Mouse (Mus musculus) left cerebral cortex, postnatal 36 days (tissue): ENCODE measurements around the gene Ikzf1. TPM values are rescaled to one million over a fixed set of nuclear protein-coding genes. Genes with fewer than 3 reads are reported as not detected.
A peak's percentile ranks its signal among the peaks of the same experiment; 100 is the strongest.

Source experiments
- DNase-seq, 2 experiments: peaks; one replicate each; pipeline ENCODE4 v3.0.0; 2021 to 2022; ENCODE audit warnings: low spot score in 2 of 2, mixed read lengths in 1 of 2
- intact Hi-C: fragments of 180-260 bp; cut with DNase I; formaldehyde crosslinking; loops from one replicate; pipeline ENCODE4 v1.15.1; 2025
- total RNA-seq, 2 experiments: library from RNA; stranded (reverse); gene quantifications; 2 replicates each; pipeline ENCODE4 v1.2.3; 2021

Gene Ikzf1
- total RNA-seq, 2 experiments from 2014 or later = 2.7 to 3.7 TPM

DNA sequence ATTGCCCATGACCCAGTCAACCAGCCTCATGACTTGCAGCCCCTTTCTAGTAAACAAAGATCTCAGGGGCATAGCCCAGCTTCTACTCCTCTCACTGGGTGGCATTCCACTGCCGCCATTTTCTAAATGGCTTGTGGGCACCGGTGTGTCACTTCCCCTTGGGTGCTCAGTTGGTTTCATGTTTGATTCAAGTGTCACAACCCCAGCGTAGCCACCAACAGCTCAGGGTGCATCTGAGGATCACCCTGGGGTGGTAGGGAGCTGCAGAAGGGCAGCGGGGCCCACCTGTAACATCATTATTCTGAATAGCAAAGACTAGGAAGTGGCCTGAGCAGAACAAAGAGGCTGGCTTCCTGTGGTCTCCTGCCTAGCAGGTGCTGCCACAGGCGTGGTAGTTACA lies 66.3 kb downstream of the Ikzf1 start:
- intact Hi-C loops = no loop called here
- DNase-seq = no peak

DNA sequence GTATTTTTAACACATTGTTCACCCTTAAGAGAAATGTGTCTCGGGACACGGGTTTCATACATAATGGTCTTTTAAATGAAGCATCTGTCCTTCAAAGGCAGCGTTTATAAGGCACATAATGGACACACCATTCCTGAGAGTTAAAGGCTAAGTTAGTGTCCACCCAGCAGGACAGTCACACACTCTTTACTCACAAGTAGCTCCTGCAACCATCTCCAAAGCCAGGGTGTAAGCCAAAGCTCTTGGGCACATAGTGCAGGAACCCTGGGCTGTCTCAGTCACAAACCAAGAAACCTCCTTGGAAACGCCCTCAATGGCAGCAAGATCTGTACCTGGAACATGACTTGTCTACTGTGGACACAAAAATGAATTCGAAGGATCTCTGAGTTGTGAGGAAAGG lies 68.1 kb downstream of the Ikzf1 start:
- intact Hi-C loops = no loop called here
- no peak for DNase-seq

DNA sequence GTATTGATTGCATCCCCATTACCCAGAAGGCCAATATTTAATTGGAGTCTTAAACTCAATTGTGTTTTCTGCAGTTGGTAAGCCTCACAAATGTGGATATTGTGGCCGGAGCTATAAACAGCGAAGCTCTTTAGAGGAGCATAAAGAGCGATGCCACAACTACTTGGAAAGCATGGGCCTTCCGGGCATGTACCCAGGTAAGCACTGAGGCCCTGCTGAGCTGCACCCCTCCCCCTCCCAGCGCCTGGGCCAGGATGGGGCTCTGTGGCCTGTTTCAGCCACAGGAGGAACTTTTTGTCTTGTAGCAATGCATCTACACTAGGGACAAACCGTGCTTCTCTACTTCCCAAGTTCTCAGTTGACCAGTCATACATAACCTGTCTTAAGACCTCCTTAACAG lies 73.3 kb downstream of the Ikzf1 start:
- intact Hi-C loops = no loop called here
- DNase-seq = no peak

DNA sequence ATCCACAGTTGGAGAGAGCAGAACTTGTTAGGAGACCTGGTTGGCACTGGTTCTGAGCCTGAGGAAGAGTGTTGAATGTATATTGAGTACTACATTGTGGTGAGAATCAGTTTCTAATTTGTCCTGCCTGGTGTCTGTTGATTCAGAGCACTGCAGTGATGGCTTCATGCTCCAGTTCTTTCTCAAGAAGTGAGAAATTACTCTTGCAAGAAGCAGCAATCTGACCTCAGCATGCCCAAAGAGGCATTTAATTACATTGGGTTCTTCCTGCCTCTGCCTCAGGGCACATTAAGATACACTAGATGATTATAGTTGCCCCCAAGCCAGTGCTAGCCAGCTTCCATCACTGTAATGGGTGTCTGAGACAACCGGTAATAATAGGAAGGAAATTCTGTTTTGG lies 74.1 kb downstream of the Ikzf1 start:
- no peak for DNase-seq
- intact Hi-C loops = no loop called here

DNA sequence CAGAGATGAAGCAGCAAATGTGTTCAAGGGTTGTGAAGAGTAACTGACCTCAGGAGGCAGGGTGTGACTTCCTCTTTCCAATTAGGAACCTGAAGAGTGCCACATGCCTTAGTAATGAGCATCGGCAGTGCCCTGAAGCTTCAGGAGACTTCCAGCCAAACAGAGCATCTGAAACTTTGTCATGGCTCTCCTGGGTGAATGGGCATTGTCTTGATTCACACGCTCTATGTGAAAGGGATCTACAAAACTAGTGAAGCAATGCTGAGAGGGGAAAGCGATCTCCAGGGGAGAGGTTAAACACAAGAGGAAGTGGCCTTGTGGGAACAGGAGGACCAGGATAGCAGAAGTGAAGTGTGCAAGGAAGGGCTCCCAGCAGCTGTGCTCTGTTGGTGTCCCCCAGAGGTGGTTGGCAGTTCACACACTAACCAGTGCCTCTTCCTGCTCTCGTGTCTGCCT lies 78.4 kb downstream of the Ikzf1 start:
- DNase-seq = no peak
- intact Hi-C loops = no loop called here

DNA sequence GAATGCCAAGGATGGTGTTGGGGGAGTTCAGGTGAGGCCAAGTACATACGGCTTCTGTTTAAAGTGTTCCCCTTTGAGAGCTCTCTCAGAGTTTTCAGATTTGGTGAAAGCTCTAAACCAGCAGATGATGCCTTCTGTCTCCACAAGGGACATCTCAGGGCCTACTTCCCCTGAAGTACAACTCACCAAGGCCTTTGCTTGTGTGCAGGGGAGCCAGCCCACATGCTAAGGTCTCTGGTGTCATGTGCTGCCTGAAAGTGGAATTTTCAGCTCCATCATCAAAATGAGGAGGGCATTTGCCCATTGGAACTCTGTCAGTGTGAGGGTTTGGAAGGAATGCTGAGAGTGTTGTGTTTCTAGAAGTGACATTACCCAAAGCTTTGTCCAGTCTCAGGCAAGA lies 80.6 kb downstream of the Ikzf1 start:
- intact Hi-C loops = no loop called here
- DNase-seq = no peak

DNA sequence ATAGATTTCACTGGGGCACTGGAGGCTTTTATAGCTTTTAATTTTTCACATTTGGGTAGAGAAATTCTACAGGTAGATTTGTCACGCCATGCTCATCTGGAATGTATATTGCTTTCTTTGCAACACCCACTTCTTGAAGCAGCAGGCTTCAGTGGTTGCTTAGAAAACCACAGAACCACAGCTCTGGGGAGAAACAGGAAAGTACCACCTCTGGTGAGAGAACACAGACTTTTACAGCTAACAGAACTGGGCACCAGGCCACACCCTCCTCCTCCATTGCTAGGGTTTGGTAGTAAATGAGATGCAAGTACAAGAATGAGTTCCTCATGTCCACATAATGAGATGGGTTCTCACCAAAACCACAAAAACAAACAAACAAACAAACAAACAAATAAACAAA lies 81.3 kb downstream of the Ikzf1 start:
- no peak for DNase-seq
- intact Hi-C loops = no loop called here

DNA sequence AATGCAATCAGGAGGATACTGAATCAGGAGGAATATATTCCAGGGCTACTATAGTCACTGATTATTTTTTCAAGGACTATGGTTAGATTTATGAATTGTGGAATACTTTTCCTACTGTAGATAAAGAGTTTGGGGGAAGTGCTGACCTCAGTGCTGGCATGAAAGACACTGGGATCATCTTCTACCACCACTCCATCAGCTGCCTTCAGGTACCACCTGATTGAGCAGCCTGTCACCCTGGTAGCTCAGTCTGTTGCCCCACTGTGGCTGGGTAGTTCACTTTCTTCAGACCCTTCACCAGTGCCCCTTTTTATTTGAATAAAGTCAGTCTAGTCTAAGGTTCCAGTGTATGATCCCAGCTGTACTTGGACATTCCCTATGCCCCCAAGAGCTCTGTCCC lies 81.9 kb downstream of the Ikzf1 start:
- no peak for DNase-seq
- intact Hi-C loops = no loop called here

DNA sequence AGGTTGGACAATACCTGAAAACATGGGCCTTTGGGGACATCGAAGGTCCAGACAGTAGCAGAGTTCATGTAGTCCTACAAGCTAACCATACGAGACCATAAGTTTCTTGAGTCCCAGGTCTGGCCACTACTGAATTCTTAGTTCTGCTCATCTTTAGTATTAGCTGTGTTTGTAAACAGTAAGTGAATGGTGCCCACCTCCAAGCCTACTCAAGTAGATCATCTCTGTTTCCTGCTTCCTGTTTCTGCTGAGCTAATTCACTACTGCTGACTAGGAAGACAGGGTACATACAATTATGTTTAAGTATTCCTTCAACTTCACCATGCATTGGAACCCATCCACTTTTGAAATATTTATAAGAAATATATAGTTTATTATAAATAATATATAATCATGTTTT lies 83.3 kb downstream of the Ikzf1 start:
- no peak for DNase-seq
- intact Hi-C loops = no loop called here

DNA sequence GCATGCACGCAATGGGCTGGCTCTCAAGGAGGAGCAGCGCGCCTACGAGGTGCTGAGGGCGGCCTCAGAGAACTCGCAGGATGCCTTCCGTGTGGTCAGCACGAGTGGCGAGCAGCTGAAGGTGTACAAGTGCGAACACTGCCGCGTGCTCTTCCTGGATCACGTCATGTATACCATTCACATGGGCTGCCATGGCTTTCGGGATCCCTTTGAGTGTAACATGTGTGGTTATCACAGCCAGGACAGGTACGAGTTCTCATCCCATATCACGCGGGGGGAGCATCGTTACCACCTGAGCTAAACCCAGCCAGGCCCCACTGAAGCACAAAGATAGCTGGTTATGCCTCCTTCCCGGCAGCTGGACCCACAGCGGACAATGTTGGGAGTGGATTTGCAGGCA lies 84.5 kb downstream of the Ikzf1 start:
- intact Hi-C loops = no loop called here
- no peak for DNase-seq

DNA sequence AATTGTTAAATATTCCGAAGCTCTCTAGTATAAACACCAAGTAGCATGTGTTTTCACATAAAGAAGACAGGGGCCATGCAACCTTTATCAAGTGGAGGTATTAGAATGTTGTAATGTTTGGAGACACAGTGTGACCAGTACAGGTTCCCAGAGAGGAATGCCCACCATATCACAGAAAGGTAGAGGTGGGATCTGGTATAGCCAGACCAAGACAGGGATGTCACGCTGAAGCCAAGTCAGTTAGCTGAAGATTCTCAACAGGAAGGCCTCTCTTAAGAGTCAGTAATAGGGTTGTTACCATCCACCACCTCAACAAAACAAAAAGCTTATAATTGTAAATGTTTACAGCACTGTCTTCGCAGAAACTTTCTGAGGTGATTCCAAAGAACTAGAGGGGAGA lies 85.9 kb downstream of the Ikzf1 start:
- intact Hi-C loops = no loop called here
- no peak for DNase-seq

DNA sequence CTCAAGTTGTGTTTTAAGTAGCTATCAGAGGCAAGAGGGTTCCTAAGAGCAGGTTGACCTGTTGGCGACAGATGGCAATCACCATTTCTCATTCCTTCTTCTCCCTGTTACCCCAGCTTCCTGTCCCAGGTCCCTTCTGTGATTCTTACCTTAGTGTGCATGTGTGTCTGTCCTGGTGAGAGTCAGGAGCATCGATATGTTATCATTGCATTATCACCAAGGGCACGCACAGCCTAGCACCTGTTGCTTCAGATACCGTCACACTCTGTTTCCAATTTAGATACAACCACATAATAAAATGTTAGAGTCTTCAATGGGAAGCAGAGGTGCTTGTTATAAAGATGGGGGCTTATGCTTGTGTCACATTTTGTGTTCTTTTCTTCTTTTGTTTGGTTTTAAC lies 87.4 kb downstream of the Ikzf1 start:
- intact Hi-C loops = no loop called here
- no peak for DNase-seq

DNA sequence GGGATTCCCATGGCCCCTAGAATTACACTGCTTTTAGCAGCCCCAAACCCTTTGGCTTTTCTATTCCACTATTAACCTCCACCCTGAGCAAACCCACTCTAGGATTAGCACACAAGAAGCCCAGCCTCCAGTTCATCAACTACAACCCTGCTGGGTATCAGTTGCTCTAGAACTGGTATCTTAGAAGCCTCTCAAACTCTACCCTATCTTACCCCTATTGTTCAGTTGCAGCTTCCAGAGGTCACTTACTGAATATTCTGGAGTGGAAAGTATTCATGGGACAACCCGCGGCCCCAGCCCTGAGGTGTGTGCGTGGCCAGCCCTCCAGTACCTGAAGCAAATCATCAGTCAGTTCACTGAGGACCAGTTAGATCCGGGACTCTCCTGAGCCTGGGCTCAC lies 89.6 kb downstream of the Ikzf1 start:
- no peak for DNase-seq
- intact Hi-C loops = no loop called here

DNA sequence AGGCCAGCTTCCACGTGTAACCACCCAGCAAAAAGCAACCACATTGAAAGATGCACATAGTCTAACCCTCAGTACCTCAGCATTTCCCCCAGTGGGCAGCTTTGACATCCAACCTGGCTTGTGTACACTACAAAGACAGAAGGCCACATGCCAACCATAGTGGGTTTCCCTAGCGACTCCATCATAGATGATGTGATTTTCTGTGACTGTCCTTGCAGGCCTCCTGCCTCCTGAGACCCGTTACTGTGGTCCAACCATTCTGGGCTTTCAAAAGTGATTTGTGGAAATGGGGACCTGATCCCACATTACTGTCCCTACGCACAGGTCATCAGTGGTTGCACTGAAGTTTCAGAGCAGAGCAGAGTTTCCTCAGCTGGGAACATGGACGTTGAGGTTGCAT lies 90.1 kb downstream of the Ikzf1 start:
- intact Hi-C loops = no loop called here

DNA sequence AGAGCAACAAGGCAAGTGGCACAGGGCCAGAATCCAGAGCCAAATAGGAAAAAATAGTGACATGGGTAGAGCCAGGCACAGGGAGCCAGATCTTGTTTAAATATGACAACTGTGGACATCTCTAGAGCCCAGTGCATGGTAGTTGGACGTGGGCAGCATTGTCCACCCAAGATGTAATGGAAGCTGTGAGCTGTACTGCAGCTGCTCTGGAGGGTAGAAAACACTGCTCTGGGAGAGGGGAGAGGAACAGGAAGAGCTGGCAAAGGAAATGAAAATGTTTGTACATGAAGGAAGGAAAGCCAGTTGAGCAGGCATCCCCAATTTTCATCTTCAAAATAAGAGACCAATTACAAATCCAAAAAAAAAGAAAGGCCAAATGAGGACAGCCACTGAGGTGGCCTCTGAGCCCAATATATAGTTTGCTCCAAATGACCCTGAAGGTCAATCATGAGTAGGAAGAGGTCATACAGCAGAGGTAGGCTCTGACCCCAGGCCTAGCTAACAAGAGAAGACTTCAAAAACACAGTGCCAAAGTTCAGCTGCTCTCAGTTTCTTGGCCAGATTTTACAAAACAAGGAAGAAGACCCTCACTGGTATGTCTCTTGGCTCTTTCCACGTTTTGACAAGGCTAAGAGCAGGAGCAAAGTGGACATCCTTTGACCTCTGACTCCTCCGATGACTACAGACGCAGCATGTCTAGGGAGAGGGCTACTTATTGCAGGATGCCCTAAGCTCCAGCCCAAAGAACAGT lies 91.4 kb downstream of the Ikzf1 start:
- intact Hi-C loops = no loop called here
- no peak for DNase-seq

More for the DNA sequence above, 90.1 kb downstream of the Ikzf1 start:
- no peak for DNase-seq

DNA sequence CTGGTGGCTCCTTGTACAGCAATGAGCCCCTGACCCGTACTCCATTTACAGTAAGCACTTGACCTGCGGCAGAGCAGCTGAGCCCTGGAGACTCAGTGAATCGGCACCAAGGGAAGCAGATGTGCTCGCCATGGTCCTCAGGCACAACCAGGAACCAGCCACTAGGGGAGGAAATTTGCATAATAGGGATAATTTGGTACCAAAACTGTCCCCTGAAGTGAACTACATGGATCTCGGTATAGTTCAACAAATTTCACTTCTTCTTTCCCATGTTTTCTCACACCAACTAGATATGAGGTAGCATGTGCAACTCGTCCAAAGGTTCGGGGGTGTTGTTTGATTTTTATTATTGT lies 92.0 kb downstream of the Ikzf1 start:
- no peak for DNase-seq
- intact Hi-C loops = no loop called here

DNA sequence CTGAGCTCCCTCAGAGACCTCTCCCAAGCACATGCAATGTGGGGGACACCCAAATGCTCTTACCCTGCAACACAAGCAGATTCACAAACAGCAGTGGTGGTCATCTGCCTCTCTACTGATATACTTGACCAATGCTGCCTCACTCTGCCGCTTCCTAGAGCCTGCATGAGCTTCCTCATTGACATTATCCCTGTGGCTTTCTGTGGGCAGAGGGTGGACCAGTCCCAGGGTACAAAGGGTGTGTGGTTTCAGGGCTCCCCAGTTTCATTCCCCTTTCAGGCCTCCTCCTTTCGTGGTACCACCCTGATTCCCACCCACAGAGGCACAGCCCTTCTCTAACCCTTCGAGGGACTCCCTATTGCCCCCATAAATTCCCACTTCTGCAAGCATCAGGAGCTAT lies 92.4 kb downstream of the Ikzf1 start:
- intact Hi-C loops = no loop called here
- no peak for DNase-seq

DNA sequence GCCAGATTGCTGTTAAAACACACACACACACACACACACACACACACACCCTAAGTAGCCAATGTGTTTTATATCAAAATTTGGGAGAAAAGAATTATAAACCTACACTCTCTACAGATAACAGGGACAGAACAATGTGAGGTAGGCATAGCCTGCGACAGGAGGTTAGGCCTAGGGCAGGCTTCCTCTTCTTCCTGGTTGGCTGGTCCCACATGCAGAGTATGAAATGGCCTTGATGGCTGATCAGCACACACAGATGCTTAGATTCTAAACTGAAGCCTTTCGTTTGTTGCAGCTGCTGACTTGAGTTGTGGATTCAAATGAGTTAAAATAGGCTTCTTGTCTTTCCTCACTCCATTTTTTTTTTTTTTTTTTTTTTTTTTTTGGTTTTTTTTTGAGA lies 93.0 kb downstream of the Ikzf1 start:
- DNase-seq = no peak
- intact Hi-C loops = no loop called here

DNA sequence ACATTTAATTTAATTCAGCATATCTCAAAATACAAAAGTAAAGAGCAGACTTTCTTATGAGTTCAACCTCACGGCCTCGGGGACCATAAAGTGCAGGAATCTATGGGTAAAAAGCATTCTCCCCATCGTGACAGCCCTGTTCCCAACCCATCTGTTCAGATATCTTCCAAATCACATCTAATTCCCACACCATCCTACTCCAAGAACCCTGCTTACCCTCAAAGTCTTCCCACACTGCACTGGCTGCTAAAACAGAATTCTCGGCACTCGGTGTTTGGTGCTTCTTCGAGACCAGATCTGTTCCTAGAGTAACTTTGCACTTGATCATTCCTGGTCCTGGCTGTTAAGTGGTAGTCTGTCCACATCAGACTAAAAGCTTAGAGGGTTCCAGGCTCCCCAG lies 93.5 kb downstream of the Ikzf1 start:
- intact Hi-C loops = no loop called here

DNA sequence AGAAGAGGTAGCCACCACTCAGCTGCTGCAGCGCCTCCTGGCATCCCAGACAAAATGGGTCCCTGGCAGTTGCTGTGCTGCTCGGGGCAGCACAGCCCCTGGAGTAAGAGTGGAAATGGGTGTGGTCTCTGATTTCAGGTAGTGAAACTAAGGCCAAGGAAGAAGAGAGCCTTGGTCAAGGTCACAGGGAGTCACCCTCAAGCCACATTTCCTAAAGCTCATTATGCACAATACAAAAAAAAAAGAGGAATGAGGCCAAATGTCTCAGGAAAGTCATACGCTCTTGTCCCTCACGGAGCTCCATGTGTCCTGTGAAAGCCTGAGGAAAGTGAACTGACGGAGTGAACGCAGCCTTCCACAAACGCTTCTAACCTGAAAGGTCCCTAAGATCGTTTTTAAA lies 96.9 kb downstream of the Ikzf1 start:
- intact Hi-C loops = no loop called here
- no peak for DNase-seq

More for the DNA sequence above, 93.5 kb downstream of the Ikzf1 start:
- peak in 1 of 2 experiments; percentile 13 for DNase-seq

DNA sequence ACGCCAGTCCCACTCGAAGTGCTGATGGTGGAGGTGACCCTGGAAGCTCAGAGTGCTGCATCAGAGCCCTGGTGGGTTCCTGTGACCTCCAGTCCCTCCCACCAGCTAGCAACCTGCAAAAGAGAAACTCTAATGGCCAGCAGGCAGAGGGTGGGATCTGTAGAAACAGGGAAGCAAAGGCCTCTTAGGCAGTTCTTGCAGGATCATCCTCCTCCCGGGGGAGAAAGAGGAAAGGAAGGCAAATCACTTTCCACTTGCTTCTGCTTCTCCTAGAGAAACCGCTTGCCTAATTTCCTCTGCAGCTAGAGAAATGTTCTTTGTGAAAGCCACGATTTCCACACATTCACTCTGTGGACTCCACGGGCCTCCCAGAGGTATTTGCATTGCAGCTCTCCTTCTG lies 100.7 kb downstream of the Ikzf1 start:
- no peak for DNase-seq
- intact Hi-C loops = no loop called here

DNA sequence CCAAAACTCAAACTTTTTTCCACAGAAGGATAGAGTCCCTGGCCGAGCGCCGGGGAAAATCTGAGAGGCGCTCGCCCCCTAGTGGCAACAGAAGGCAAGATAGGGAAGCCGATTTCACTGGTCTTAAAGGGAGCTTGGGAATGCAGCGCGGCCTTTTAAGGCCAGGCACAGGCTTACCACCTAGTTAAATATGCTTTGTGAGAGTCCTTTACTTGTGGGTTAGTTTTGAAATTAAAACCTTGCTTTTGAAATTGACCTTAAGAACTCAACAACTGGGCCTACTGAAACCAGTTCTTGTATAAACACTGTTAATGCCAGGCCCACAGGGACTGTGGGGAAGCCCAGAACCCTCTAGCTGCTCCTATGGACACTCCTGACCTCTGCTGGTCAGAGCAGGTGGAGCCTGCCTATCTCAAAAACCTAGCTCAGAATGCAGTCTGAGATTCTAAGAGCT lies 103.7 kb downstream of the Ikzf1 start:
- DNase-seq = peak; percentile 66 to 75
- intact Hi-C loops = loop anchor here (1.0 to 2.0 kb wide), 3 partner anchors 230 to 328 kb away; no protein-coding TSS in a partner anchor
